Mouse (Mus musculus) hindbrain, embryonic 12.5 days (tissue): ENCODE results near the gene Ccr6. TPM values are rescaled to one million over a fixed set of nuclear protein-coding genes. Genes with fewer than 3 reads are reported as not detected.
"Not testable (repeated sequence)": the region's sequence is repeated elsewhere in the genome, so short reads cannot be mapped to it uniquely, and the experiment has no call there.

ENCODE experiments used
- ATAC-seq: fragments of 200-750 bp; cut with Nextera tagmentation; 2 replicates; pipeline ENCODE4 v1.8.0; 2017; ENCODE audit warnings: moderate TSS enrichment; ENCODE audit not compliant: low FRiP score
- H3K27ac ChIP-seq: fragments of 300-500 bp; sonication (generic); 2 replicates; pipeline ENCODE4 v1.5.1; 2016; ENCODE audit warnings: mild to moderate bottlenecking
- H3K27me3 ChIP-seq: fragments of 300-500 bp; sonication (generic); 2 replicates; pipeline ENCODE4 v1.6.1; 2016; ENCODE audit warnings: mild to moderate bottlenecking
- H3K36me3 ChIP-seq: fragments of 300-500 bp; sonication (generic); 2 replicates; pipeline ENCODE4 v1.6.1; 2016; ENCODE audit warnings: mild to moderate bottlenecking
- H3K4me1 ChIP-seq: fragments of 300-500 bp; sonication (generic); 2 replicates; pipeline ENCODE4 v1.6.1; 2016
- H3K4me2 ChIP-seq: fragments of 300-500 bp; sonication (generic); replicated peaks from 2 replicates; pipeline ENCODE4 v1.6.1; 2016; ENCODE audit warnings: mild to moderate bottlenecking
- H3K4me3 ChIP-seq: fragments of 300-500 bp; sonication (generic); 2 replicates; pipeline ENCODE4 v1.5.1; 2016; ENCODE audit warnings: mild to moderate bottlenecking
- H3K9ac ChIP-seq: fragments of 300-500 bp; sonication (generic); 2 replicates; pipeline ENCODE4 v1.6.1; 2016; ENCODE audit warnings: mild to moderate bottlenecking, moderate library complexity
- H3K9me3 ChIP-seq: fragments of 300-500 bp; sonication (generic); replicated peaks from 2 replicates; pipeline ENCODE4 v1.6.1; 2016; ENCODE audit warnings: mild to moderate bottlenecking
- WGBS: fragments of 180-500 bp; shearing (Covaris S2); methylation state at CpG from one replicate; pipeline ENCODE4 v1.1.7; 2016; 5-methylcytosine and 5-hydroxymethylcytosine counted together
- polyA plus RNA-seq: library from polyadenylated mRNA; unstranded; fragments of >200 nt; fragmentation: Nextera tagmentation; extraction: Ambion mirVana; gene quantifications from 2 replicates; pipeline ENCODE4 v1.2.1, GENCODE M21; 2016

The Ccr6 gene
- not detected in 2 replicates for polyA plus RNA-seq

- no peaks in the 10 kb centered on the region for H3K9me3 ChIP-seq
- 87% methylated on average over 3 of the region's 3 CpGs for WGBS
- no peaks in the 10 kb centered on the region for H3K27me3 ChIP-seq
- H3K4me3 ChIP-seq: no peak within 1 kb of the TSS
- H3K36me3 ChIP-seq: no peaks in the 10 kb centered on the region
- no peak within 1 kb of the TSS for H3K27ac ChIP-seq
- no peak within 1 kb of the TSS for H3K4me2 ChIP-seq
- H3K9ac ChIP-seq: no peak within 1 kb of the TSS
- no peaks in the 10 kb centered on the region for H3K4me1 ChIP-seq
- no peak for ATAC-seq
These were observed at the start of gene Ccr6 for GRCm38 (mm10) chr17:8235743-8236142. Gene Ccr6 (plus strand): TSS chr17:8236043.

DNA sequence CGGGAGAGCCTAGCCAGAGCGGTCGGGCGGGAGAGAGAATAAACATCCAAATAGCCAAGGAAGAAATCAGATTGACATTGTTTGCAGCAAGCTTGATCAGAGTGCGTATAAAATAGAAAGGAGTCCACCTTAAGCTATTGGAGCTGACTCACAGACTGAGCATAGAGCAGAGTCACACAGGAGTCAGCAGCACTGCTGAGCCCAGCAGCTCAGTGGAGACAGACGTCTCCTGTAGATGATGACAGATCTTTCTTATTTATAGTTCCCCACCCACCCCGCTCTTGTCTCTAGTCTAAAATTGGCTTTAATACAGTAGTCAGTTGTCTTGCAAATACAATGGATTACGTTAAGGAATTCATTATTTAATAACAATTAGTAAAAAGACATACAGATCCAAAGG, 42.2 kb upstream of the Ccr6 start:
- Histone ChIP-seq H3K36me3 (peaks cover 62% of the 10 kb centered on the region), H3K4me2 (no peak overlapping the region), H3K9ac (no peak overlapping the region), H3K27ac (no peak overlapping the region), H3K27me3 (no peaks in the 10 kb centered on the region), H3K4me1 (no peaks in the 10 kb centered on the region), H3K9me3 (no peaks in the 10 kb centered on the region), H3K4me3 (no peak overlapping the region)
- 87% methylated on average over 8 of the region's 8 CpGs for WGBS
- ATAC-seq: no peak

GRCm38 (mm10) chr17:8195685-8196376, 40.0 kb upstream of the Ccr6 start:
- H3K36me3 ChIP-seq: peaks cover 45% of the 10 kb centered on the region
- no peak overlapping the region for H3K4me3 ChIP-seq
- no peak overlapping the region for H3K9ac ChIP-seq
- no peaks in the 10 kb centered on the region for H3K4me1 ChIP-seq
- H3K27ac ChIP-seq: no peak overlapping the region
- no peak overlapping the region for H3K4me2 ChIP-seq
- 94% methylated on average over 8 of the region's 8 CpGs for WGBS
- no peak for ATAC-seq
- no peaks in the 10 kb centered on the region for H3K27me3 ChIP-seq
- no peaks in the 10 kb centered on the region for H3K9me3 ChIP-seq

GRCm38 (mm10) chr17:8197652-8198051, 38.2 kb upstream of the Ccr6 start:
- Histone ChIP-seq H3K4me3 (no peak overlapping the region), H3K36me3 (peaks cover 35% of the 10 kb centered on the region), H3K9ac (no peak overlapping the region), H3K4me1 (no peaks in the 10 kb centered on the region), H3K27me3 (no peaks in the 10 kb centered on the region), H3K9me3 (no peaks in the 10 kb centered on the region), H3K27ac (no peak overlapping the region), H3K4me2 (no peak overlapping the region)
- WGBS: 77% methylated on average over 3 of the region's 3 CpGs
- ATAC-seq: no peak

- H3K27ac ChIP-seq: no peak overlapping the region
- ATAC-seq: no peak
- no peaks in the 10 kb centered on the region for H3K4me1 ChIP-seq
- H3K9ac ChIP-seq: no peak overlapping the region
- 91% methylated on average over 11 of the region's 11 CpGs for WGBS
- H3K27me3 ChIP-seq: no peaks in the 10 kb centered on the region
- no peak overlapping the region for H3K4me2 ChIP-seq
- peaks cover 24% of the 10 kb centered on the region; the same call in 1 of the 2 replicates for H3K36me3 ChIP-seq
- H3K4me3 ChIP-seq: no peak overlapping the region
- H3K9me3 ChIP-seq: no peaks in the 10 kb centered on the region
These were observed 36.5 kb upstream of the Ccr6 start for GRCm38 (mm10) chr17:8199067-8199935.

DNA sequence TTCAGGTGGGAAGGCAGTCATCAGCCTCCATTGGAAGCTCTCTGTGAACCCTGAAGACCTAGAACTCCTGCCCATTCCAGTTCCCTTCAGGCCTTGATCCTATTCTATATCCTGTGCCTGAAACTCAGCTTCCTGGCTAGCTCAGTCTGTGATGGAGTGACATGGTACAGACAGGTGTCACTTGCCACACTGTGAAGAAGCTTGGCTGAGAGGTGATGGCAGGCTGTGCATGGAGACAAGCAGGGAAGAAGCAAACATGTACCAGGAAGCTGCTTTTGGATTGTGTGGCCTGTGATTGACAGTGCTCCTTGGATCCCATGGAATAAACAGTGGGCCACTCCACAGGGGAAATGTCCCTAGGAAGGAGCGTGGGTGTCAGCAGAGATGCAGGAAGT, 35.9 kb upstream of the Ccr6 start:
- no peak overlapping the region for H3K27ac ChIP-seq
- no peak overlapping the region for H3K4me2 ChIP-seq
- H3K36me3 ChIP-seq: peaks cover 18% of the 10 kb centered on the region; the same call in 1 of the 2 replicates
- no peaks in the 10 kb centered on the region for H3K4me1 ChIP-seq
- no peak for ATAC-seq
- H3K4me3 ChIP-seq: no peak overlapping the region
- H3K9ac ChIP-seq: no peak overlapping the region
- 100% methylated on average over 1 of the region's 1 CpGs for WGBS
- no peaks in the 10 kb centered on the region for H3K27me3 ChIP-seq
- H3K9me3 ChIP-seq: no peaks in the 10 kb centered on the region

- no peak overlapping the region for H3K9ac ChIP-seq
- 86% methylated on average over 1 of the region's 1 CpGs for WGBS
- no peaks in the 10 kb centered on the region for H3K36me3 ChIP-seq
- H3K27ac ChIP-seq: no peak overlapping the region
- H3K4me2 ChIP-seq: no peak overlapping the region
- ATAC-seq: no peak
- H3K9me3 ChIP-seq: no peaks in the 10 kb centered on the region
- no peaks in the 10 kb centered on the region for H3K4me1 ChIP-seq
- H3K4me3 ChIP-seq: no peak overlapping the region
- no peaks in the 10 kb centered on the region for H3K27me3 ChIP-seq
These were observed 32.4 kb upstream of the Ccr6 start for GRCm38 (mm10) chr17:8203487-8203886.

DNA sequence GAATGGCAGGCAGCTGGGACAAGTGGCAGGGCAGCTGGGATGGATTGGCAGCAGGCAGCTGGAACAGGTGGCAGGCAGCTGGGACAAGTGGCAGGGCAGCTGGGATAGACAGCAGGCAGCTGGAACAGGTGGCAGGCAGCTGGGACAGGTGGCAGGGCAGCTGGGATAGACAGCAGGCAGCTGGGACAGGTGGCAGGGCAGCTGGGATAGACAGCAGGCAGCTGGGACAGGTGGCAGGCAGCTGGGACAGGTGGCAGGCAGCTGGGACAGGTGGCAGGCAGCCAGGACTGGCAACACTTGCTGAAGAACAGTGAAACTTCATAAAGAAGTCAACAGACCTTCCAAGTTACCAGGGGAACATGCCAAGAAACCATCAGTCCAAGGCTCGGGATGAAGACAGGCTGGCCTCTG, 30.6 kb upstream of the Ccr6 start:
- H3K4me3 ChIP-seq, H3K4me2 ChIP-seq, H3K27me3 ChIP-seq, H3K9ac ChIP-seq, H3K9me3 ChIP-seq, ATAC-seq, H3K4me1 ChIP-seq, H3K36me3 ChIP-seq: not testable (repeated sequence)
- WGBS: 78% methylated on average over 1 of the region's 1 CpGs
- H3K27ac ChIP-seq: peak overlapping the region; percentile 5; the same call in 1 of the 2 replicates

- Histone ChIP-seq H3K9me3 (no peaks in the 10 kb centered on the region), H3K27me3 (no peaks in the 10 kb centered on the region), H3K4me3 (no peak overlapping the region), H3K27ac (no peak overlapping the region), H3K4me2 (no peak overlapping the region), H3K36me3 (no peaks in the 10 kb centered on the region), H3K4me1 (no peaks in the 10 kb centered on the region), H3K9ac (no peak overlapping the region)
- 79% methylated on average over 5 of the region's 5 CpGs for WGBS
- no peak for ATAC-seq
These were observed 29.2 kb upstream of the Ccr6 start for GRCm38 (mm10) chr17:8206691-8207090.

GRCm38 (mm10) chr17:8209696-8210095, 26.1 kb upstream of the Ccr6 start:
- H3K27ac ChIP-seq: no peak overlapping the region
- H3K9ac ChIP-seq: no peak overlapping the region
- no peaks in the 10 kb centered on the region for H3K27me3 ChIP-seq
- ATAC-seq: no peak
- no peak overlapping the region for H3K4me3 ChIP-seq
- H3K4me1 ChIP-seq: no peaks in the 10 kb centered on the region
- no peaks in the 10 kb centered on the region for H3K36me3 ChIP-seq
- H3K9me3 ChIP-seq: no peaks in the 10 kb centered on the region
- H3K4me2 ChIP-seq: no peak overlapping the region
- 88% methylated on average over 2 of the region's 2 CpGs for WGBS

DNA sequence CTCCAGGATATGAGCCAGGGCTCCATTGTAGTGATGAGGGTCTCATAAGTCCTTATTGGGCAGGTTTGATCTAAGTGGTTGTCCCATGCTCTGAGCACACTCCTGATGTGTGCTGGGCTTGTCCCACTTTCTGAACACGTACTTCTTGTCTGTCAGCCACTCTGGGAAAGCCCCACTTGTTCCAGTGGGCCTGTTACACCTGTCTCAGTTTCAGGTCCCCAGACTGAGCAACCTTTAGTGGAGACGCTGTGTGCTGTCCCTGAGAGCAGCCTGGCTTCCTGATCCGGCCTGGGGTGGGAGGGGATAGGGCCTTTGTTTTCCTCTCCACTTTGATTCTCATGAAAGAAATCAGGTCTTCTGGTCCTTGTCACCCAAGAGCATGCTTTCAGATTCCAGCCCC, 25.7 kb upstream of the Ccr6 start:
- H3K36me3 ChIP-seq: no peaks in the 10 kb centered on the region
- no peak for ATAC-seq
- no peak overlapping the region for H3K4me2 ChIP-seq
- no peak overlapping the region for H3K9ac ChIP-seq
- H3K27ac ChIP-seq: no peak overlapping the region
- H3K9me3 ChIP-seq: no peaks in the 10 kb centered on the region
- H3K4me1 ChIP-seq: no peaks in the 10 kb centered on the region
- H3K27me3 ChIP-seq: no peaks in the 10 kb centered on the region
- 64% methylated on average over 3 of the region's 3 CpGs for WGBS
- no peak overlapping the region for H3K4me3 ChIP-seq

DNA sequence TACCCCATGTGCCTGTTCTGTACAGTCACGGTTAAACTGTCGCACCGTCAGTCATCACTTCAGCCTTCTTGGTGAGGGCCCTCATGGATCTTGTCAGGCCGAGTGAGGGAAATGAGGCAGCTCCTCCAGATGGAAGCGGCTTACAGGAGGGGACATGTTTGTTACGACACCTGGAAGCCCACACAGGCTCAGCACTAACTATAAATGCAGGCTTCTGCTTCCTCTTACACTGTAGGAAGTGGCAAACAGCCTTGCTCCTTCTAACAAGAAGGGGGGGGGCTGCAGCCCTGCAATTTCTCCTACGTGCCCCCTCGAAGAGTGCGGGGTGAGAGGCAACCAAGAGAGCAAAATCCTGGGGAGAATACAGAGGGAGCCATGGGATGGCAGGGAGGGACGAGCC, 25.2 kb upstream of the Ccr6 start:
- no peak overlapping the region for H3K4me2 ChIP-seq
- H3K4me1 ChIP-seq: no peaks in the 10 kb centered on the region
- WGBS: 77% methylated on average over 10 of the region's 10 CpGs
- no peak for ATAC-seq
- H3K36me3 ChIP-seq: no peaks in the 10 kb centered on the region
- H3K4me3 ChIP-seq: no peak overlapping the region
- H3K27ac ChIP-seq: no peak overlapping the region
- H3K9me3 ChIP-seq: no peaks in the 10 kb centered on the region
- no peaks in the 10 kb centered on the region for H3K27me3 ChIP-seq
- no peak overlapping the region for H3K9ac ChIP-seq
